In the genomic region with DNA sequence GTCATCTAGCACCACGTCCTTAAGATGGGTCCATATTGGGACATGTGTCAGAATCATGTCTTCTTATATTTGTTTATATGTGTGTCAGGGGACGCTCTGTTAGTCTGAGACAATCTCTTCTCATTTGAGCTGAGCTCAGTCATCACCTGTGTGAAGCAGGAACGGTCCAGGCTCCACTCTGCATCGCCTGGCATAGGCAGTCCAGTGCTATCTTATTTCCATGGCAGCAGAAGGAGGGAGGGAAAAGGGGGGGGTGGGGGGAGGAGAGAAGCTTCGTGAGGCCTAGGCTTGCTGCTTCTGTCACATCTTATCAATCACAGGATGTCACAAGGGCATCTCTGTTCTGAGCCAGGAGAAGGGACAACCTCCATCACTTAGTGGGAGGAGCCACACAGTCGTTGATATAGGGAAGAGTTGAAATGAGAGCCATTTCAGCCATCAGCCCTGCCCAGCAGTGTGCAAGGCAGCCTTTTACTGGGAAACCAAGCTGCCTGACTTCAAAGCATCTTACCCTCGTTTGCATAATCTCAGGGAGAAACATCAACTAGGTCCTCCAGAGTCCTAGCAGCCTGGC, we compare ENCODE assay signal across 22 mouse cellular contexts. TPM values are rescaled to one million over a fixed set of nuclear protein-coding genes. Genes with fewer than 3 reads are reported as not detected.
DNase-seq lines count a peak whose midpoint lies in the region; ATAC-seq lines count a peak whose summit lies in the region.
"Had no signal": no experiment of that assay in that cellular context is flagged by ENCODE, and none has a peak within 500 bp of the region (broad histone marks: within the 10 kb centered on the region; RNA-seq: fewer than 3 reads in every experiment).

No protein-coding gene starts in this region.

- H3K36me3 ChIP-seq in midbrain, embryonic 11.5 days (ENCODE audit: control insufficient read depth, insufficient read depth, low read length), result no peaks in the 10 kb centered on the region
- H3K36me3 ChIP-seq: hindbrain, embryonic 15.5 days; kidney, embryonic 15.5 days had no signal

- peak; percentile 47; the same call in 1 of the 2 replicates for ATAC-seq in frontal cortex, adult (ENCODE audit: low TSS enrichment)
- peak; percentile 75 for ATAC-seq in midbrain, embryonic 11.5 days (ENCODE audit: low FRiP score)
- ATAC-seq in megakaryocyte, adult 5-6 weeks (ENCODE audit: poor library complexity, severe bottlenecking), result no peak
- ATAC-seq: intestine, postnatal 0 days had no signal

- no peaks in the 10 kb centered on the region for H3K9me3 ChIP-seq in midbrain, embryonic 11.5 days (ENCODE audit: control insufficient read depth, low read length)
- H3K9me3 ChIP-seq: hindbrain, embryonic 15.5 days had no signal

- no peak overlapping the region for H3K27ac ChIP-seq in midbrain, embryonic 11.5 days (ENCODE audit: low read depth, low read length)
- H3K27ac ChIP-seq: hindbrain, embryonic 15.5 days; kidney, embryonic 15.5 days; stomach, postnatal 0 days had no signal

- H3K4me3 ChIP-seq in midbrain, embryonic 11.5 days (ENCODE audit: low read depth, low read length), result no peak overlapping the region
- H3K4me3 ChIP-seq: hindbrain, embryonic 15.5 days; kidney, embryonic 15.5 days had no signal

- H3K27me3 ChIP-seq in midbrain, embryonic 11.5 days (ENCODE audit: control insufficient read depth, insufficient read depth, low read length), result no peaks in the 10 kb centered on the region
- H3K27me3 ChIP-seq: hindbrain, embryonic 15.5 days; kidney, embryonic 15.5 days had no signal

- 43% methylated on average over 7 of the region's 7 CpGs for WGBS in midbrain, embryonic 11.5 days

- no peak overlapping the region for H3K9ac ChIP-seq in midbrain, embryonic 11.5 days (ENCODE audit: low read length)
- H3K9ac ChIP-seq: hindbrain, embryonic 15.5 days; kidney, embryonic 15.5 days had no signal

- H3K4me1 ChIP-seq in midbrain, embryonic 11.5 days (ENCODE audit: control insufficient read depth, insufficient read depth, low read length), result peaks cover 6% of the 10 kb centered on the region
- H3K4me1 ChIP-seq: kidney, embryonic 15.5 days had no signal

- no peak overlapping the region for H3K4me2 ChIP-seq in midbrain, embryonic 11.5 days
- H3K4me2 ChIP-seq: hindbrain, embryonic 15.5 days; kidney, embryonic 15.5 days; liver, embryonic 11.5 days had no signal

- no peak for DNase-seq in frontal cortex, postnatal 10 days (ENCODE audit: low spot score in 2 of 2)
- peak; percentile 16 for DNase-seq in embryo, embryonic 9.5 days (ENCODE audit: extremely low spot score)
- no peak for DNase-seq in midbrain, embryonic 11.5 days (ENCODE audit: low spot score, missing footprints)
- DNase-seq in retina, embryonic 14.5 days (ENCODE audit: low spot score), result peak; percentile 43
- DNase-seq in T-cell, adult 2 months (ENCODE audit: low spot score), result no peak
- DNase-seq: adrenal gland, adult 2 months; cerebellum, adult 9-11 months; heart, adult 11 months; lung, adult 18-20 months; lung, postnatal 14 days; right cerebral cortex, postnatal 4 days had no signal

RNA-seq across cellular contexts. Expression of a gene that starts 37.5 kb away (rescaled TPM):
- polyA plus RNA-seq in midbrain, embryonic 11.5 days (2014; fragmentation: Nextera tagmentation; extraction: Ambion mirVana), result not detected in 2 replicates
- not detected in 2 replicates for total RNA-seq in megakaryocyte, adult 5-6 weeks (2015)
- not detected in 2 replicates for total RNA-seq in megakaryocyte, adult 5-6 weeks (2017)
- total RNA-seq: adrenal gland, adult 2 months; gastrocnemius, adult 8-10 months had no signal
- polyA plus RNA-seq: adrenal gland, adult 2 months; heart, embryonic 14.5 days; hindbrain, embryonic 15.5 days; intestine, postnatal 0 days; kidney, embryonic 15.5 days; limb, embryonic 11.5 days; liver, embryonic 11.5 days; stomach, postnatal 0 days; thymus, postnatal 0 days had no signal

RNA-seq across cellular contexts. Expression of a gene that starts 52.2 kb away (rescaled TPM):
- 22.4 and 23.0 TPM in 2 replicates for polyA plus RNA-seq in midbrain, embryonic 11.5 days (2014; fragmentation: Nextera tagmentation; extraction: Ambion mirVana)
- total RNA-seq in megakaryocyte, adult 5-6 weeks (2015), result not detected in 2 replicates
- not detected in 2 replicates for total RNA-seq in megakaryocyte, adult 5-6 weeks (2017)

Comparison
In these comparisons a context has a peak if more than half of its experiments do, and no peak if none do; other contexts are left out.
1. DNase-seq: peak in embryo, embryonic 9.5 days (single experiment) and retina, embryonic 14.5 days (single experiment); none in frontal cortex, postnatal 10 days (0 of 2), midbrain, embryonic 11.5 days (single experiment) and T-cell, adult 2 months (single experiment).